Mouse (Mus musculus): Measurements from ENCODE around the gene Nudt2. TPM values are rescaled to one million over a fixed set of nuclear protein-coding genes. Genes with fewer than 3 reads are reported as not detected.
A peak's percentile ranks its signal among the peaks of the same experiment; 100 is the strongest.
"Not testable (repeated sequence)": the region's sequence is repeated elsewhere in the genome, so short reads cannot be mapped to it uniquely, and the experiment has no call there.

Gene Nudt2
- polyA plus RNA-seq (2015; fragmentation: Nextera tagmentation; extraction: Ambion mirVana), result 74.1 and 76.8 TPM in 2 replicates

DNA sequence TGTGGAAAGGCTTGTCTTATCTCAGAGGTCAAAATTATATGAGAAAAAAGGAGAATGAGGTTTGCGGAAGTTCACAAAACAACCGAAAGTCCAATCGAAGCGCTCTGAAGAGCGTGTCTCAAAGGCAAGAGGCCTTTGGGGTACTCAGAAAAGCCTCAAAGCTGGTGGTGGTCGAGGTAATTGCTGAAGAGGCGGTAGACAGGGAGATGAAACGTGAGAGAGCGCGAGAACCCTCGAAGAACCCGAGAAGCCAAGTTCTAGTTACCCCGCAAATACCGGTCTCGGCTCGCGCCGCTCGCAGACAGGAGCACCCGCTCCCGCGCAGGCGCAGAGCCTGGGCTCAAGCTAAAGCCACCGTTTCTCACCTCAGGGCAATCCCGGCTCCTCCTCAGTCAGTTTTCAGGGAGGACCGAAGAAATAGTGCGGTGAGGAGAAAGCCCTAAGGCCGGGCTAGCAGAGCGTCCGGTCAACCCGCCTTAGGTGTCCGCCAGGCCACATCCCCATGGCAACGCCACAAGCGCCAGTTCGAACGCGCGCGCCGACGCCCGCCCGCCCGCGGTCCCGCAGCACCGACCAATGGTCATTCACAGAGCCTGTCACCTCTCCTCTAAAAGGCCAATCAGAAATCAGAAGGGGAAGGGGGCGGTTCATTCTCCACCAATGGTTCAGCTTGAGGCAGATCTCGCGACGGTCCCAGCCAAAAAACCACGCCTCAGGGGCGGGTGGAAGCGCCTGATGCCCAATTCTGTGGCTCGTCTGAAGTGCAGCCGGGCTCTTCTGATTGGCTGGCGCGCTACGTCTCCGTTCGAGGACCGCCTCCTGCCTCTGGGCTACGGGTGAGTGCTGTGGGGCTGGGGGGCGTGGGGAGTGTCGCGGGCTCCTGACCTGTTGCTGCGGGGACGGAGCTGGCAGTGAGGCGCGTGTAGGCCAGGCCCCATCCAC lies at the start of gene Nudt2, which contains the start of gene Kif24:
Gene Nudt2 (plus strand): TSS at position 807 of the 942 bp plus-strand sequence.
Gene Kif24 (minus strand): TSS at position 543 of the 942 bp plus-strand sequence.
- under 1% methylated on average over 69 of the region's 70 CpGs for WGBS
- H3K27me3 ChIP-seq (replicated peaks; ENCODE audit: control insufficient read depth, insufficient read depth, low read length), result no peaks in the 10 kb centered on the region
- H3K27ac ChIP-seq (ENCODE audit: low read depth, low read length), result peak within 1 kb of the TSS; percentile 79
- ATAC-seq, result peak; percentile 99
- peaks cover 9% of the 10 kb centered on the region for H3K4me1 ChIP-seq (ENCODE audit: control insufficient read depth, insufficient read depth, low read depth, low read length)
- H3K9ac ChIP-seq (ENCODE audit: low read depth, low read length), result peak within 1 kb of the TSS; percentile 83
- no peaks in the 10 kb centered on the region for H3K9me3 ChIP-seq (ENCODE audit: control insufficient read depth, low read length)
- H3K36me3 ChIP-seq (ENCODE audit: control insufficient read depth, insufficient read depth, low read length), result no peaks in the 10 kb centered on the region
- peak within 1 kb of the TSS; percentile 78 for H3K4me3 ChIP-seq (ENCODE audit: low read length)
- H3K4me2 ChIP-seq (ENCODE audit: low read length), result peak within 1 kb of the TSS; percentile 72

DNA sequence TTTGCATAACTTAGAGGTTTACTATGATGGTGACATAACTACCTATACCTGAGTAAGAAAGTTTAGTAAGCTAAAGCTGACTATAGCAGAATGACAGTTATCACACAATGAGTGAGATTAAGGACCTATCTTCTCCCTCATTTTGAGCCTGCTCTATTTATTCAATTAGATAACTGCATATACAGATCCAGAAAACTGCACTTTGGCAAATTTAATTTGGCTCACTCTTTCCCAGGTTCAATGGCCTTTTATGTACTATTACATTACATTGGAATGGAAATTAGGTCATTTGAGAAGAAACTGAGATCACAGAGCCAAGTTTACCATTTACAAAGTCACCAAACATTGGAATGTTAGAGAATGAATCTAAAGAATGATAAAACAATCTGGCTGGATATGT lies 48.0 kb upstream of the Nudt2 start:
- H3K27ac ChIP-seq (ENCODE audit: low read depth, low read length), result no peak overlapping the region
- no peak overlapping the region for H3K4me2 ChIP-seq (ENCODE audit: low read length)
- no peaks in the 10 kb centered on the region for H3K9me3 ChIP-seq (ENCODE audit: control insufficient read depth, low read length)
- H3K4me3 ChIP-seq (ENCODE audit: low read length), result no peak overlapping the region
- ATAC-seq, result no peak
- H3K27me3 ChIP-seq (replicated peaks; ENCODE audit: control insufficient read depth, insufficient read depth, low read length), result no peaks in the 10 kb centered on the region
- H3K36me3 ChIP-seq (ENCODE audit: control insufficient read depth, insufficient read depth, low read length), result no peaks in the 10 kb centered on the region
- H3K4me1 ChIP-seq (ENCODE audit: control insufficient read depth, insufficient read depth, low read depth, low read length), result no peaks in the 10 kb centered on the region
- H3K9ac ChIP-seq (ENCODE audit: low read depth, low read length), result no peak overlapping the region

- no peak overlapping the region for H3K9ac ChIP-seq (ENCODE audit: low read depth, low read length)
- H3K27me3 ChIP-seq (replicated peaks; ENCODE audit: control insufficient read depth, insufficient read depth, low read length), result no peaks in the 10 kb centered on the region
- no peaks in the 10 kb centered on the region for H3K4me1 ChIP-seq (ENCODE audit: control insufficient read depth, insufficient read depth, low read depth, low read length)
- WGBS, result 89% methylated on average over 5 of the region's 5 CpGs
- no peaks in the 10 kb centered on the region for H3K36me3 ChIP-seq (ENCODE audit: control insufficient read depth, insufficient read depth, low read length)
- H3K9me3 ChIP-seq (ENCODE audit: control insufficient read depth, low read length), result no peaks in the 10 kb centered on the region
- H3K4me3 ChIP-seq (ENCODE audit: low read length), result no peak overlapping the region
- ATAC-seq, result no peak
- no peak overlapping the region for H3K4me2 ChIP-seq (ENCODE audit: low read length)
- no peak overlapping the region for H3K27ac ChIP-seq (ENCODE audit: low read depth, low read length)
These were observed 26.0 kb upstream of the Nudt2 start for GRCm38 (mm10) chr4:41438931-41439330.

- H3K27ac ChIP-seq (ENCODE audit: low read depth, low read length), result no peak overlapping the region
- H3K4me1 ChIP-seq (ENCODE audit: control insufficient read depth, insufficient read depth, low read depth, low read length), result no peaks in the 10 kb centered on the region
- no peaks in the 10 kb centered on the region for H3K27me3 ChIP-seq (replicated peaks; ENCODE audit: control insufficient read depth, insufficient read depth, low read length)
- 76% methylated on average over 4 of the region's 4 CpGs for WGBS
- no peak overlapping the region for H3K9ac ChIP-seq (ENCODE audit: low read depth, low read length)
- H3K4me2 ChIP-seq (ENCODE audit: low read length), result no peak overlapping the region
- H3K4me3 ChIP-seq (ENCODE audit: low read length), result no peak overlapping the region
- H3K36me3 ChIP-seq (ENCODE audit: control insufficient read depth, insufficient read depth, low read length), result no peaks in the 10 kb centered on the region
- H3K9me3 ChIP-seq (ENCODE audit: control insufficient read depth, low read length), result no peaks in the 10 kb centered on the region
- ATAC-seq, result no peak
These were observed 22.1 kb upstream of the Nudt2 start for GRCm38 (mm10) chr4:41442790-41443302.

GRCm38 (mm10) chr4:41447595-41447994 lies 17.4 kb upstream of the Nudt2 start:
- H3K36me3 ChIP-seq (ENCODE audit: control insufficient read depth, insufficient read depth, low read length), result no peaks in the 10 kb centered on the region
- H3K4me1 ChIP-seq (ENCODE audit: control insufficient read depth, insufficient read depth, low read depth, low read length), result no peaks in the 10 kb centered on the region
- H3K27me3 ChIP-seq (replicated peaks; ENCODE audit: control insufficient read depth, insufficient read depth, low read length), result no peaks in the 10 kb centered on the region
- ATAC-seq, result no peak
- no peak overlapping the region for H3K9ac ChIP-seq (ENCODE audit: low read depth, low read length)
- no peak overlapping the region for H3K4me3 ChIP-seq (ENCODE audit: low read length)
- no peak overlapping the region for H3K27ac ChIP-seq (ENCODE audit: low read depth, low read length)
- H3K9me3 ChIP-seq (ENCODE audit: control insufficient read depth, low read length), result no peaks in the 10 kb centered on the region
- H3K4me2 ChIP-seq (ENCODE audit: low read length), result no peak overlapping the region
- 98% methylated on average over 3 of the region's 3 CpGs for WGBS

DNA sequence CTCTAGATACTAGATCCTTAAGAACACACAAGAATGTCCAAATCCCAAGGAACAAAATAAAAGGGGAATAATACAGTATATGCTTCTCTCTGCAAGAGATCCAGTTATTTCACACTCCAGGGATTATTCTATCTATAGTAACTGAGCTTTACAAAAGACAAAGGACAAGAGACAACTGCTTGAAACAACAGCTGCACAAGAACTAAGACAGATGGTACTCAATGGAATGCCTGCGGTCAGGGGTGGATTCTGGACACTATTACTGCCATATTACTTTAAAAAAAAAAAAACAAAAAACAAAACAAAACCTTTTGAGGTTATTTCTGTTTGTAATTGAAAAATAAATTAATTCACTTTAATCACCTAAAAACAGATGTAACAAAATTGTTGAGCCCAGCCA lies 4.3 kb upstream of the Nudt2 start:
- H3K9ac ChIP-seq (ENCODE audit: low read depth, low read length), result no peak overlapping the region
- 95% methylated on average over 1 of the region's 1 CpGs for WGBS
- no peaks in the 10 kb centered on the region for H3K9me3 ChIP-seq (ENCODE audit: control insufficient read depth, low read length)
- H3K27me3 ChIP-seq (replicated peaks; ENCODE audit: control insufficient read depth, insufficient read depth, low read length), result no peaks in the 10 kb centered on the region
- ATAC-seq, result no peak
- H3K36me3 ChIP-seq (ENCODE audit: control insufficient read depth, insufficient read depth, low read length), result no peaks in the 10 kb centered on the region
- H3K4me1 ChIP-seq (ENCODE audit: control insufficient read depth, insufficient read depth, low read depth, low read length), result peaks cover 4% of the 10 kb centered on the region; the same call in 1 of the 2 replicates
- no peak overlapping the region for H3K27ac ChIP-seq (ENCODE audit: low read depth, low read length)
- H3K4me2 ChIP-seq (ENCODE audit: low read length), result no peak overlapping the region
- H3K4me3 ChIP-seq (ENCODE audit: low read length), result no peak overlapping the region

DNA sequence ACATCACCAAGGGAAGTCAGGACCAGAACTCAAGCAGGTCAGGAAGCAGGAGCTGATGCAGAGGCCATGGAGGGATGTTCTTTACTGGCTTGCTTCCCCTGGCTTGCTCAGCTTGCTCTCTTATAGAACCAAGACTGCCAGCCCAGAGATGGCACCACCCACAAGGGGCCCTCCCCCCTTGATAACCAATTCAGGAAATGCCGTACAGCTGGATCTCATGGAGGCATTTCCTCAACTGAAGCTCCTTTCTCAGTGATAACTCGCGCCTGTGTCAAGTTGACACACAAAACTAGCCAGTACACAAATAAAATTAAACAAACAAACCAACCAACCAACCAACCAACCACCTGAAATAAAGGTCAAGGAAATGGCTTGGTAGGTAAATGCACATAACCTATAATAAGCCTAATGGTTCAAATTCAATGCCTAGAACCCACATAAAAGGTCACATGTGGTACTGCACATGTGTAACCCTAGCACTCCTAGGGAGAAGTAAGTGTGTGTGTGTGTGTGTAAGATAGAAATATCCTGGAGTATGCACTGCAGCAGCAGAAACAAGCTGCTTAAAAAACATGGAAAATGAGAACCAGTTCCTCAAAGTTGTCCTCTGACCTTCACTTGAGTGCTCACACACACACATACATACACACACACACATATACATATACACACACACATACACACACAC lies 1.8 kb upstream of the Nudt2 start:
- H3K4me1 ChIP-seq (ENCODE audit: control insufficient read depth, insufficient read depth, low read depth, low read length); H3K4me3 ChIP-seq (ENCODE audit: low read length); ATAC-seq; H3K36me3 ChIP-seq (ENCODE audit: control insufficient read depth, insufficient read depth, low read length); H3K9ac ChIP-seq (ENCODE audit: low read depth, low read length); H3K27ac ChIP-seq (ENCODE audit: low read depth, low read length); H3K9me3 ChIP-seq (ENCODE audit: control insufficient read depth, low read length); H3K27me3 ChIP-seq (replicated peaks; ENCODE audit: control insufficient read depth, insufficient read depth, low read length): not testable (repeated sequence)
- H3K4me2 ChIP-seq (ENCODE audit: low read length), result peak overlapping the region; percentile 72; the same call in 1 of the 2 replicates
- WGBS, result 80% methylated on average over 3 of the region's 3 CpGs

DNA sequence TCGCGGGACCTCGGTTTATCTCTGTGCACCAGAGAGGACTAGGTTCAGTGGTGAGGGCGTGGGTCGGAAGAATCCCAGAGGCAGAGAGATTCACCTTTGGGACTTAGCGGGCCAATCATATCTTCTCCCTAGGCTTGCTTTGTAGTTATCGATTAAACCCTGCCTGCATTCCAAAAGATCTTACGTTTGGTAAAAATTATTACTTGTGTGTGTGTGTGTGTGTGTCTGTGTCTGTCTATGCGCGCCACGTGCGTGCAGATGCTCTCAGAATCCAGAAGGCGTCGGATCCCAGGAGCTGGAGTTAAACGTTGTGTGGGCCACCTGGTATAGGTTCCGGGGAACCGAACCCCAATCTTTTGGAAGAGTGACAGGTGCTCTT lies 325 bp downstream of the Nudt2 start:
- Histone ChIP-seq H3K27me3 (replicated peaks; ENCODE audit: control insufficient read depth, insufficient read depth, low read length) (no peaks in the 10 kb centered on the region), H3K4me1 (ENCODE audit: control insufficient read depth, insufficient read depth, low read depth, low read length) (peaks cover 9% of the 10 kb centered on the region), H3K4me2 (ENCODE audit: low read length) (peak overlapping the region; percentile 53), H3K36me3 (ENCODE audit: control insufficient read depth, insufficient read depth, low read length) (no peaks in the 10 kb centered on the region), H3K4me3 (ENCODE audit: low read length) (peak overlapping the region; percentile 78), H3K27ac (ENCODE audit: low read depth, low read length) (peak overlapping the region; percentile 78), H3K9ac (ENCODE audit: low read depth, low read length) (peak overlapping the region; percentile 83), H3K9me3 (ENCODE audit: control insufficient read depth, low read length) (no peaks in the 10 kb centered on the region)
- no peak for ATAC-seq
- 2% methylated on average over 17 of the region's 17 CpGs for WGBS

All from hindbrain, embryonic 16.5 days (tissue).